Mouse (Mus musculus) heart, embryonic 13.5 days (tissue): ENCODE results near the gene Ercc6. TPM values are rescaled to one million over a fixed set of nuclear protein-coding genes. Genes with fewer than 3 reads are reported as not detected.

Experiments used
- ATAC-seq: fragments of 200-750 bp; cut with Nextera tagmentation; 2 replicates; pipeline ENCODE4 v1.8.0; 2017; ENCODE audit warnings: moderate TSS enrichment; ENCODE audit not compliant: insufficient number of reproducible peaks, low FRiP score, low TSS enrichment; ENCODE audit errors: extremely low read depth
- H3K27ac ChIP-seq: fragments of 300-500 bp; sonication (generic); replicated peaks from 2 replicates; pipeline ENCODE4 v1.5.1; 2015; ENCODE audit warnings: moderate library complexity, mild to moderate bottlenecking, inconsistent platforms
- H3K27me3 ChIP-seq: fragments of 300-500 bp; sonication (generic); replicated peaks from 2 replicates; pipeline ENCODE4 v1.6.1; 2015; ENCODE audit warnings: mild to moderate bottlenecking, inconsistent platforms
- H3K36me3 ChIP-seq: fragments of 300-500 bp; sonication (generic); 2 replicates; pipeline ENCODE4 v1.6.1; 2015; ENCODE audit warnings: mild to moderate bottlenecking, inconsistent platforms
- H3K4me1 ChIP-seq: fragments of 300-500 bp; sonication (generic); 2 replicates; pipeline ENCODE4 v1.6.1; 2015; ENCODE audit warnings: inconsistent platforms
- H3K4me2 ChIP-seq: fragments of 300-500 bp; sonication (generic); 2 replicates; pipeline ENCODE4 v1.6.1; 2015; ENCODE audit warnings: inconsistent platforms, mild to moderate bottlenecking, moderate library complexity
- H3K4me3 ChIP-seq: fragments of 300-500 bp; sonication (generic); 2 replicates; pipeline ENCODE4 v1.5.1; 2015; ENCODE audit warnings: moderate library complexity, mild to moderate bottlenecking, inconsistent platforms
- H3K9ac ChIP-seq: fragments of 300-500 bp; sonication (generic); 2 replicates; pipeline ENCODE4 v1.6.1; 2015; ENCODE audit warnings: inconsistent platforms, mild to moderate bottlenecking, moderate library complexity
- H3K9me3 ChIP-seq: fragments of 300-500 bp; sonication (generic); 2 replicates; pipeline ENCODE4 v1.6.1; 2016; ENCODE audit warnings: inconsistent platforms
- WGBS: fragments of 180-500 bp; shearing (Covaris S2); methylation state at CpG from one replicate; pipeline ENCODE4 v1.1.7; 2015; ENCODE audit warnings: mixed read lengths; 5-methylcytosine and 5-hydroxymethylcytosine counted together
- polyA plus RNA-seq: library from polyadenylated mRNA; unstranded; fragments of >200 nt; fragmentation: Nextera tagmentation; extraction: Ambion mirVana; gene quantifications from 2 replicates; pipeline ENCODE4 v1.2.1, GENCODE M21; 2015

Ercc6 gene
- polyA plus RNA-seq, 1 experiment from 2014 or later: 10.6 TPM

DNA sequence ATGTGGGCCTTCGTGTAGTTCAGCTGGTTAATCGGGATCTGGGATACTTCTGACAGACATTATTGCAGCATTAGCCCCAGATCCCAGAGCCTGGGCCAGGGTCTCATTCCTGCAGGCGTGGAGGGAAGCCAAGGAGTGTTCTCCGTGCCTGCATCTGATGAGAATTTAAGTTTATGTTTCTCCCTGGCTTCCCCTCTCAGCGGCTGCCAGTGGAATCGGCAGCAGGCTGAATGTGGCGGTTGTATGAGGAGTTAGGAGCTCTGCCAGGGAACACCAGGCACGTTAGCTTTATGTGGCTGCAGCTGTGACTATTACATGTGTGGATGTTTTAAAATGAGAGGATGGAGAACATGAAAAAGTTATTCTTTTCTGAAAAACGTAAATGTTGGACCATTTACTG lies 23.4 kb downstream of the Ercc6 start:
- Histone ChIP-seq H3K4me3 (no peak overlapping the region), H3K4me2 (no peak overlapping the region), H3K4me1 (peaks cover 18% of the 10 kb centered on the region; the same call in 1 of the 2 replicates), H3K9ac (no peak overlapping the region), H3K9me3 (no peaks in the 10 kb centered on the region), H3K27ac (0 out of 2 replicates have a peak overlapping the region, but pooled peaks have one; percentile 20), H3K27me3 (no peaks in the 10 kb centered on the region), H3K36me3 (peaks cover 26% of the 10 kb centered on the region)
- WGBS: 73% methylated on average over 9 of the region's 9 CpGs
- ATAC-seq: no peak

DNA sequence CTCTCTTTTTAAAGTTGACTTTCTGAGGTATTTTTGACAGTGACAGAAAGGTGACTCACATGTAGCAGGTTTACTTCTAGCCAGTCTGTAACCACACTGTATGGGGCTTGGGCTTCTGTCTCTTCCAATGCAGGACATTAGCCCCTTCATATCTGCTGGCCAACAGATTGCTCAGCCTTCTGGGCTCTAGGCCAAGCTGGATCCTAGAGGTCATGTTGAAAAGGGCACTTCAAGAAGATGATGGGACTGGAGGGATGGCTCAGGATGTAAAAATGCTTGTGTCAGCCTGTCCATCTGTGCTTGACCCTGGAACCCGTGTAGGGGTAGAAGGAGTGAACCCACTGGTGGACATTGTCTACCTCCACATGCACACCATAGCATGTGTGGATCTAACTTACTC lies 24.8 kb downstream of the Ercc6 start:
- Histone ChIP-seq H3K9me3 (no peaks in the 10 kb centered on the region), H3K4me2 (no peak overlapping the region), H3K27ac (no peak overlapping the region), H3K4me3 (no peak overlapping the region), H3K27me3 (no peaks in the 10 kb centered on the region), H3K9ac (no peak overlapping the region), H3K4me1 (peaks cover 12% of the 10 kb centered on the region; the same call in 1 of the 2 replicates), H3K36me3 (peaks cover 38% of the 10 kb centered on the region)
- 76% methylated on average over 1 of the region's 1 CpGs for WGBS
- ATAC-seq: no peak

DNA sequence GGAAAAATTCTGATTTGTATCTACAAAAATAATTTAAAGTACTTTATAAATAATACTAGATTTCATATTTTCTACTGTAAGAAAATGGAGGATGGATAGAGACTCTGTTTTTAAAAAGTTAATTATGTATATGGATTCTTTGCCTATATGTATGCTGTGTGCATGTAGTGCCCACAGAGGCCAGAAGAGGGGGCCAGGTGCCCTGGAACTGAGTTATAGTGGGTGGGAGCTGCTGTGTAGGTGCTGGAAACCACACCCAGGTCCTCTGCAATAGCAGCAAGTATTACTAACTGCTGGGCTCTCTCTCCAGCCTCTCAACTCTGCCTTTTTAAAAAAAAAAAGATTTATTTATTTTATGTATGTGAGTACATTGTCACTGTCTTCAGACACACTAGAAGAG lies 29.8 kb downstream of the Ercc6 start:
- no peaks in the 10 kb centered on the region for H3K9me3 ChIP-seq
- peaks cover 4% of the 10 kb centered on the region; the same call in 1 of the 2 replicates for H3K4me1 ChIP-seq
- H3K27me3 ChIP-seq: no peaks in the 10 kb centered on the region
- no peak for ATAC-seq
- no peak overlapping the region for H3K9ac ChIP-seq
- H3K4me2 ChIP-seq: no peak overlapping the region
- no peak overlapping the region for H3K27ac ChIP-seq
- no peak overlapping the region for H3K4me3 ChIP-seq
- peaks cover 46% of the 10 kb centered on the region for H3K36me3 ChIP-seq

DNA sequence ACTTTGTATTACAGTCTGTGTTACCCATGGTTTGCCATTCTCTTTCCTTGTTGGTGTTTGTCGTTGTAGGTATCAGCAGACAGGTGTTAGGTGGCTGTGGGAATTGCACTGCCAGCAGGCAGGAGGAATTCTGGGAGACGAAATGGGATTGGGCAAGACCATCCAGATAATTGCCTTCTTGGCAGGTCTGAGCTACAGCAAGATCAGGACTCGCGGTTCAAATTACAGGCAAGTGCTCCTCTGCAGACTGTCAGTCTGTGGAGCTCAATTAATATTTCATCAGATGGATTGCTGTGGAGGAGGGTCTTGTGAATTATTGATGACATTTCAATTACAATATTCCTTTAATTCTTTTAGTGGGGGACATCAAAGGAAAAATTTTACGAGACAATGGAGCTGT lies 33.4 kb downstream of the Ercc6 start:
- Histone ChIP-seq H3K4me2 (no peak overlapping the region), H3K4me3 (no peak overlapping the region), H3K27ac (no peak overlapping the region), H3K27me3 (no peaks in the 10 kb centered on the region), H3K36me3 (peaks cover 51% of the 10 kb centered on the region), H3K9me3 (no peaks in the 10 kb centered on the region), H3K9ac (no peak overlapping the region), H3K4me1 (peaks cover 6% of the 10 kb centered on the region; the same call in 1 of the 2 replicates)
- ATAC-seq: no peak
- WGBS: 74% methylated on average over 5 of the region's 5 CpGs

DNA sequence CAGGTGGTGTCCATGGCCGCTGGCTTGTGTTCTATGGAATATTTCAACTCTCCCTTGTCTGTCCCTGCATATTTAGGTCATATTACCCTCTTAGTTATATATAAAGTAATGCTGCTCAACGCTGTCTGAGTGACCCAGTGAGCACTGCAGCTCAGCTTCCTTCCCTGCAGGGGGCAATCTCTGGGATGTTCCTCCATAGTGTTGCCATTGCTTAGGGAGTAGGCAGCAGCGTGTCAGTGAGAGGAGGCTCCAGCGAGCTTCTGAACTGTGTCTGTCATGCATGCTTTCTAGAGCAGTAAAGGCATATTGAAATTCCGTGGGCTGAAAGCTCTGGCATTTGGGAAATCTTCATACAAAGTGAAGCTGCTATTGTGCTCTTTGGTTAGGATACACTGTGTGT lies 38.5 kb downstream of the Ercc6 start:
- no peaks in the 10 kb centered on the region for H3K9me3 ChIP-seq
- H3K4me1 ChIP-seq: 0 out of 2 replicates have a peak, but pooled peaks cover 3% of the 10 kb centered on the region
- no peaks in the 10 kb centered on the region for H3K27me3 ChIP-seq
- H3K9ac ChIP-seq: no peak overlapping the region
- H3K4me3 ChIP-seq: no peak overlapping the region
- no peak overlapping the region for H3K27ac ChIP-seq
- no peak for ATAC-seq
- H3K4me2 ChIP-seq: no peak overlapping the region
- WGBS: 76% methylated on average over 5 of the region's 5 CpGs
- peaks cover 76% of the 10 kb centered on the region for H3K36me3 ChIP-seq

DNA sequence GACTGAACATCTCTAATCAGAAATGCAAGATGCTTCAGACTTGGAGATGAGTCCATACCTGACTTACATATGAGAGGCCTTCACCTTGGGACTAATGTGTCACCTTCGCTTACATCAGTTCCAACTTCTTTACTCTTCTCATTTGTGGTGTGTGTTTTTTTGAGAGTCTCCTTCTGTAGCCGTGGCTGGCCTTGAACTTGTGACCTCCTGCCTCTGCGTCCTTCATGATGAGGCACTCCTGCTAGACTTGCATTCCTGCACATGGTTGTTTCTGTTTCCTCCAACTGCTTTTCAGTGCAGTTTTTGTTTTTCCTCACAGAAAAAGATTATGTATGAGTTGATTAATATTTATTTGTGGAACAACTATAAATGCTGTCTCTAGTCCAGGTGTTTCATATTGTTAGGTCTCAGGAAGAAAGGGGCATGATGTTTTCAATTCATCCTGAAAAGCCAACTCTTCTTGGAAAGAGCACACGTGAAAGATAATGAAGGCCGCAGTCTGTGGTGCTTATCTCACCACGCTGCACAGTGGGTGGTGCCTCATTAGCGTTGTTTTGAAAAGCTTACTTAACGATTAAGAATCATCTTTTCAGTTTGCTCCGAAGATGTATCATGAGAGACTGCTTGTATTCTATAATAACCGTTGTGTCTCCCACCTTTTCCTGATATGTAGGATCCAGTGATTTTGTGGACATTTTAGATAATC lies 40.0 kb downstream of the Ercc6 start:
- peaks cover 74% of the 10 kb centered on the region for H3K36me3 ChIP-seq
- WGBS: 65% methylated on average over 10 of the region's 10 CpGs
- no peak overlapping the region for H3K4me3 ChIP-seq
- H3K9ac ChIP-seq: no peak overlapping the region
- H3K27me3 ChIP-seq: no peaks in the 10 kb centered on the region
- ATAC-seq: no peak
- H3K27ac ChIP-seq: no peak overlapping the region
- H3K4me2 ChIP-seq: no peak overlapping the region
- H3K4me1 ChIP-seq: 0 out of 2 replicates have a peak, but pooled peaks cover 3% of the 10 kb centered on the region
- no peaks in the 10 kb centered on the region for H3K9me3 ChIP-seq

DNA sequence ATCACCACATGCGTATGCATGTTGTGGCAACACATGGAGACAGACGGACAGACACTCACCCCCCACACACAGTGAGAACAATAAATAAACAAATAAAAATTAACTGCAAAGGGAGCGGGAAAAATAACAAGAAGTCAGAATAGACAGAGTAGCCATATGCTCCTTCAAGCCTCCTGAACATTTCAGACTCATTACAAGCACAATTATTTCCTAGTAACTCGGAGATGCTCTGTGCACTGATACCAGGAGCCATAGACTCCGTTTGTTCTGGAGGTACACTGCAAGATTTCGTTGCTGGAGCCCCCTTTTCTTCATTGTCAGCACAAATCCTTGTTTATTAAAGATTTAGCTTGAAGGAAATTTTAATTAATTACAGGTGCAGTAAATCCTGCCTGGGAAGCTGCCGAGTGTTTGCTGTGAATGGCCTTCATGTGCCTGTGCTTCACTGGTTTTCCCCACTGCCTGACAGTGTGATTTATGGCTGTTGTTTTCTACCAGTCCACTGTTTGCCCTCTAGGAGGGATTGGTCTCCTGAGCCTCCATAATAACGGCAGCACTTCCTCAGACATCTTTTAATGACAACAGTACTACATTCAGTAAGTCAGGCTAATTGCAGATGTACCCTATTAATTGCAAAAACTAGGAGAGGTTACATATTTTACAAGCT lies 41.7 kb downstream of the Ercc6 start:
- 79% methylated on average over 8 of the region's 8 CpGs for WGBS
- Histone ChIP-seq H3K9me3 (no peaks in the 10 kb centered on the region), H3K27me3 (no peaks in the 10 kb centered on the region), H3K27ac (no peak overlapping the region), H3K36me3 (peaks cover 82% of the 10 kb centered on the region), H3K4me3 (no peak overlapping the region), H3K9ac (no peak overlapping the region), H3K4me1 (no peaks in the 10 kb centered on the region), H3K4me2 (no peak overlapping the region)
- no peak for ATAC-seq

DNA sequence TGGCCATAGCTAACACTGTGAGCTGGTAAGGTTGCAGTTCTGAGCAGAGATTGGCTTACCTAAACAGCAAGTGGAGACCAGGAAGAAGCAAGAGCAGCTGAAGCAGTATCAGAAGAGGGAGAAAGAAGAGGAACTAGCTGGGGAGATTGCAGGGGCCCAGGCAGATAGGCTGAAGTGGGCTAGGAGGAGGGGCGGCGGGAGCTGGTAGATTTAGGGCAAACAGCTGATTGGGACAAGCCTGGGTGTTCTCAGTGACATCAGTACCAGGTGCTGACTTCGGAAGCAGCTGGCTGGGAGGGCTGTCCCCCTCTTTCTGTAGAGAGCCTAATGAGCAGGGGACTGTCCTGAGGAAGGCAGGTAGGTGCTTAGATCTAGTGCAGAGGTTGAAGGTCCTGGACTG lies 48.1 kb downstream of the Ercc6 start:
- no peak overlapping the region for H3K27ac ChIP-seq
- H3K4me2 ChIP-seq: no peak overlapping the region
- peaks cover 88% of the 10 kb centered on the region for H3K36me3 ChIP-seq
- WGBS: 89% methylated on average over 3 of the region's 3 CpGs
- H3K9ac ChIP-seq: no peak overlapping the region
- no peaks in the 10 kb centered on the region for H3K27me3 ChIP-seq
- H3K4me3 ChIP-seq: no peak overlapping the region
- no peaks in the 10 kb centered on the region for H3K9me3 ChIP-seq
- no peaks in the 10 kb centered on the region for H3K4me1 ChIP-seq
- no peak for ATAC-seq

DNA sequence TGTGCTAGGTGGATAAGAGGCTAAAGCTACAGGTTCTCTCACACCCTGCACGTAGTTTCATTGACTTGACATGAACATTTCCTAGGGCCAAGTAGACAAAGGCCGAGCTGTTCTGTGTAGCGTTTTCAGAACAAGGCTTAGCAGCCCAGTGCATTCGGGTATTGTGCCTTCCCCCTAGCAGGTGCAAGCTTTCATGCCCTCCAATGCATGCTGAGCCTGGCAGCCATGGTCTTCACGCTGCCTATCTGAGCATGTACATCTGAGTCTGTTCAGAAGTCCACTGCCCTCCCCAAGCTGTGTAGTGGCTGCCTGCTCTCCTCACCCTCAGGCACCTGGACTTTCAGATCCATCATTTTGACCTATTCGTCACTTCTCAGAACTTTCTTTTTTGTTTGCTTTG lies 50.3 kb downstream of the Ercc6 start:
- ATAC-seq: no peak
- H3K27me3 ChIP-seq: no peaks in the 10 kb centered on the region
- H3K4me3 ChIP-seq: no peak overlapping the region
- H3K27ac ChIP-seq: no peak overlapping the region
- no peaks in the 10 kb centered on the region for H3K4me1 ChIP-seq
- H3K9ac ChIP-seq: no peak overlapping the region
- WGBS: 89% methylated on average over 6 of the region's 6 CpGs
- no peak overlapping the region for H3K4me2 ChIP-seq
- H3K36me3 ChIP-seq: peaks cover 91% of the 10 kb centered on the region
- no peaks in the 10 kb centered on the region for H3K9me3 ChIP-seq

DNA sequence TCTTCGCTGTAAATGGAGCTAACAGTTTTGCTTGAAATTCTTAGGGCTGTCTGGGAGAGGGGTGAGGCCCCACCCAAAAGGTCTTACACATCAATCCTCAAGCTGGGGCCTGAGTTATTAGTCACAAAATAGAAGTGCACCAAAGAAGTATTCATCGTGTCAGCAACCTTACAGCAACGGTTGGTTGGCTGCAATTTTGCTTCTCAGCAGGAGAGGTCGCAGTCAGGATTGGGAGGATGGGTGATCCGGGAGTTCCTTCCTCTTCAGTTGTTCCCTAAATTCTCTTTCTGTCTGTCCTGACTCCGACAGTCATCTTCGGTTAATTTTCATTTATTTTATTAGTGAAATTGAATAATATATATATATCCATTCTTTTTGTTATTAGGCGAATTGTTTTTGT lies 59.2 kb downstream of the Ercc6 start:
- Histone ChIP-seq H3K9me3 (no peaks in the 10 kb centered on the region), H3K27ac (no peak overlapping the region), H3K4me1 (no peaks in the 10 kb centered on the region), H3K9ac (no peak overlapping the region), H3K27me3 (no peaks in the 10 kb centered on the region), H3K36me3 (peaks cover 88% of the 10 kb centered on the region), H3K4me2 (no peak overlapping the region), H3K4me3 (no peak overlapping the region)
- 61% methylated on average over 8 of the region's 8 CpGs for WGBS
- no peak for ATAC-seq

DNA sequence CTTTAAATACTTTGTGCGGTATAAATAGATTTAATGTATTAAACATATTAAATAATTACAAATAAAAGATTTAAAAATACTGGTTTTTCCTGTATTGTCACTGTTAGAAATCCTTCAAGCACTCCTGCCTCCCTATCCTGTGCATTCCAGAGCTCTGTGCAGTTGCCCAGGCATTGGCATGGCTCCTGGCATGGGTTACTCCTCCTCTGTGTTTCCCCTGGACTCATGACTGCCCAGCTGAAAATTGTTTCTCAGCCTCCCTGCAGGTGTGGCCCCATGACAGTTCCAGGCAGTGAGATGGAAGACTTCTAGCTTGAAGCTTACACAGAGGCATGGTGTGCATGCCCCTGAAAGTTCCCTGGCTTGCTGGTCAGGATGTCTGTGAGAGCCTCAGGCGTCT lies 65.1 kb downstream of the Ercc6 start:
- H3K4me2 ChIP-seq: no peak overlapping the region
- no peaks in the 10 kb centered on the region for H3K9me3 ChIP-seq
- 86% methylated on average over 2 of the region's 2 CpGs for WGBS
- H3K27ac ChIP-seq: no peak overlapping the region
- no peak for ATAC-seq
- no peak overlapping the region for H3K9ac ChIP-seq
- peaks cover 47% of the 10 kb centered on the region for H3K36me3 ChIP-seq
- H3K4me1 ChIP-seq: no peaks in the 10 kb centered on the region
- no peak overlapping the region for H3K4me3 ChIP-seq
- no peaks in the 10 kb centered on the region for H3K27me3 ChIP-seq

DNA sequence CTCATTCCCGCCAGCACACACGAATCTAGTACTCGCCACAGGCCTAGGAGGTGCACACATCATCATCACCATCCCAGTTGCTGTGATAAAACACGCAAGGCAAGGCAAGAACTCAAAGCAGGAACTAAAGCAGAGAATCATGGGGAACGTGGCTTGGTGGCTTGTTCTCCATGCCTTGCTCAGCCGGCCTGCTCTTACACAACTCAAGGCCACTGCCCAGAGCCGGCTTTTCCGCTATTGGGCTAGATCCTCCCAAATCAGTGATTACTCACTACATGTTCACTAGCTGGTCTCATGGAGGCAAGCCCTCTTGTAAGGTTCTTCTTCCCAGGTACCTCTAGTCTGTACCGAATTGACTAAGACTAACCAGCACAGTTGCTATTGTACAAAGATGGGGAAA lies 70.4 kb downstream of the Ercc6 start:
- Histone ChIP-seq H3K4me3 (no peak overlapping the region), H3K36me3 (peaks cover 5% of the 10 kb centered on the region; the same call in 1 of the 2 replicates), H3K27ac (no peak overlapping the region), H3K27me3 (peaks cover 15% of the 10 kb centered on the region), H3K9me3 (no peaks in the 10 kb centered on the region), H3K9ac (no peak overlapping the region), H3K4me1 (no peaks in the 10 kb centered on the region), H3K4me2 (no peak overlapping the region)
- WGBS: 78% methylated on average over 9 of the region's 9 CpGs
- ATAC-seq: no peak
